Mouse (Mus musculus): Measurements from ENCODE around the gene Fkbp9. TPM values are rescaled to one million over a fixed set of nuclear protein-coding genes. Genes with fewer than 3 reads are reported as not detected.

Fkbp9 gene
- polyA plus RNA-seq, 1 experiment from 2014 or later = 150 TPM

- Histone ChIP-seq H3K4me1 (ENCODE audit: control insufficient read depth, insufficient read depth, low read length) (peaks cover 14% of the 10 kb centered on the region), H3K27ac (ENCODE audit: low read length) (peak within 1 kb of the TSS; percentile 100), H3K9ac (ENCODE audit: low read length) (peak within 1 kb of the TSS; percentile 97), H3K27me3 (ENCODE audit: control insufficient read depth, insufficient read depth, low read length) (no peaks in the 10 kb centered on the region), H3K9me3 (replicated peaks; ENCODE audit: control insufficient read depth, low read length) (no peaks in the 10 kb centered on the region), H3K4me3 (replicated peaks; ENCODE audit: low read length) (peak within 1 kb of the TSS; percentile 84), H3K4me2 (ENCODE audit: low read depth, low read length) (peak within 1 kb of the TSS; percentile 86), H3K36me3 (ENCODE audit: control insufficient read depth, insufficient read depth, low read length) (no peaks in the 10 kb centered on the region)
- WGBS = under 1% methylated on average over 97 of the region's 98 CpGs
- peak; percentile 96 for ATAC-seq (ENCODE audit: insufficient read depth, low FRiP score)
Observed at GRCm38 (mm10) chr6:56797311-56798151, 34.3 kb upstream of the Fkbp9 start, which contains the start of gene Kbtbd2. TSS of gene Kbtbd2 (minus strand) at chr6:56797813.

DNA sequence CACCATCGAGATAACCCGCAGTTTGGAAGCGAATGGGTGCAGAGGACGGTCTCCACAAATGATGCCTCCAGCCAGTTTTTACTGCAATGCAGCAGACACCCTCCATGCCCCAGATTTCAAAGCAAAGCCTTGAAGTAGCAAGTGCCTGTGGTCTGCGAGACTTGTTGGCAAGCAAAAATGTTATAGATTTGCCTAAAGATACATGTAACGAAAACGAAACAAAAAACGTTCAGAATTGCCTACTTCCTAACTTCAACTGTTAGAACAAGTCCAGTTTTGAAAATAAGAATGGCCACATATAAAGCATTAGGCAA lies 33.8 kb upstream of the Fkbp9 start:
- peak overlapping the region; percentile 97 for H3K9ac ChIP-seq (ENCODE audit: low read length)
- H3K27ac ChIP-seq (ENCODE audit: low read length) = peak overlapping the region; percentile 100
- peaks cover 14% of the 10 kb centered on the region for H3K4me1 ChIP-seq (ENCODE audit: control insufficient read depth, insufficient read depth, low read length)
- 13% methylated on average over 8 of the region's 8 CpGs for WGBS
- no peak for ATAC-seq (ENCODE audit: insufficient read depth, low FRiP score)
- no peaks in the 10 kb centered on the region for H3K9me3 ChIP-seq (replicated peaks; ENCODE audit: control insufficient read depth, low read length)
- no peaks in the 10 kb centered on the region for H3K27me3 ChIP-seq (ENCODE audit: control insufficient read depth, insufficient read depth, low read length)
- peak overlapping the region; percentile 84 for H3K4me3 ChIP-seq (replicated peaks; ENCODE audit: low read length)
- H3K36me3 ChIP-seq (ENCODE audit: control insufficient read depth, insufficient read depth, low read length) = no peaks in the 10 kb centered on the region
- H3K4me2 ChIP-seq (ENCODE audit: low read depth, low read length) = peak overlapping the region; percentile 67

- no peaks in the 10 kb centered on the region for H3K36me3 ChIP-seq (ENCODE audit: control insufficient read depth, insufficient read depth, low read length)
- no peaks in the 10 kb centered on the region for H3K27me3 ChIP-seq (ENCODE audit: control insufficient read depth, insufficient read depth, low read length)
- no peaks in the 10 kb centered on the region for H3K4me1 ChIP-seq (ENCODE audit: control insufficient read depth, insufficient read depth, low read length)
- no peak overlapping the region for H3K4me2 ChIP-seq (ENCODE audit: low read depth, low read length)
- no peak overlapping the region for H3K9ac ChIP-seq (ENCODE audit: low read length)
- WGBS = 91% methylated on average over 4 of the region's 4 CpGs
- no peak overlapping the region for H3K4me3 ChIP-seq (replicated peaks; ENCODE audit: low read length)
- H3K9me3 ChIP-seq (replicated peaks; ENCODE audit: control insufficient read depth, low read length) = no peaks in the 10 kb centered on the region
- no peak overlapping the region for H3K27ac ChIP-seq (ENCODE audit: low read length)
- ATAC-seq (ENCODE audit: insufficient read depth, low FRiP score) = no peak
Observed at GRCm38 (mm10) chr6:56805026-56805425, 26.8 kb upstream of the Fkbp9 start.

DNA sequence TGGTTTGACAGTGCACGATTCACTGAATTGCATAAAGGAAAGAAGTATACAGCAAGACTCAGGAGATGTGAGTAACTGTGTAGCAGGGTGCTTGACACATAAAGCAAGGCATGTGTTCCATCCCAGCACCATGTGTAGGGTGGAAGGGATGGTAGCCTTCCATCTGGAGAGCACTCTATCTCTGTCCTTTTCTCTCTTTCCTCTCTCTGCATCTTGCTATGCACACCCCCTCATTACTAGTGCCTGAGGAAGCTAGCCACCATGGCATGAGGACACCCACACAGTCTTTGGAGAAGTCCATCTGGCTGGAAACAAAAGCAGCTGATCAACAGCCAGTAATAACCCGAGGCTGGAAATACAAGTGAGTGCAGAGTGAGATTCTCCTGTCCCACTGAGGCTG lies 25.7 kb upstream of the Fkbp9 start:
- Histone ChIP-seq H3K4me2 (ENCODE audit: low read depth, low read length) (no peak overlapping the region), H3K36me3 (ENCODE audit: control insufficient read depth, insufficient read depth, low read length) (no peaks in the 10 kb centered on the region), H3K4me1 (ENCODE audit: control insufficient read depth, insufficient read depth, low read length) (no peaks in the 10 kb centered on the region), H3K9me3 (replicated peaks; ENCODE audit: control insufficient read depth, low read length) (no peaks in the 10 kb centered on the region), H3K27me3 (ENCODE audit: control insufficient read depth, insufficient read depth, low read length) (no peaks in the 10 kb centered on the region), H3K27ac (ENCODE audit: low read length) (no peak overlapping the region), H3K4me3 (replicated peaks; ENCODE audit: low read length) (no peak overlapping the region), H3K9ac (ENCODE audit: low read length) (no peak overlapping the region)
- 53% methylated on average over 2 of the region's 2 CpGs for WGBS
- no peak for ATAC-seq (ENCODE audit: insufficient read depth, low FRiP score)

- Histone ChIP-seq H3K9me3 (replicated peaks; ENCODE audit: control insufficient read depth, low read length) (no peaks in the 10 kb centered on the region), H3K4me1 (ENCODE audit: control insufficient read depth, insufficient read depth, low read length) (0 out of 2 replicates have a peak, but pooled peaks cover 3% of the 10 kb centered on the region), H3K27ac (ENCODE audit: low read length) (no peak overlapping the region), H3K27me3 (ENCODE audit: control insufficient read depth, insufficient read depth, low read length) (no peaks in the 10 kb centered on the region), H3K4me2 (ENCODE audit: low read depth, low read length) (no peak overlapping the region), H3K36me3 (ENCODE audit: control insufficient read depth, insufficient read depth, low read length) (no peaks in the 10 kb centered on the region), H3K9ac (ENCODE audit: low read length) (no peak overlapping the region), H3K4me3 (replicated peaks; ENCODE audit: low read length) (no peak overlapping the region)
- peak; percentile 76 for ATAC-seq (ENCODE audit: insufficient read depth, low FRiP score)
- 11% methylated on average over 3 of the region's 3 CpGs for WGBS
Observed at GRCm38 (mm10) chr6:56808656-56809055, 23.2 kb upstream of the Fkbp9 start.

DNA sequence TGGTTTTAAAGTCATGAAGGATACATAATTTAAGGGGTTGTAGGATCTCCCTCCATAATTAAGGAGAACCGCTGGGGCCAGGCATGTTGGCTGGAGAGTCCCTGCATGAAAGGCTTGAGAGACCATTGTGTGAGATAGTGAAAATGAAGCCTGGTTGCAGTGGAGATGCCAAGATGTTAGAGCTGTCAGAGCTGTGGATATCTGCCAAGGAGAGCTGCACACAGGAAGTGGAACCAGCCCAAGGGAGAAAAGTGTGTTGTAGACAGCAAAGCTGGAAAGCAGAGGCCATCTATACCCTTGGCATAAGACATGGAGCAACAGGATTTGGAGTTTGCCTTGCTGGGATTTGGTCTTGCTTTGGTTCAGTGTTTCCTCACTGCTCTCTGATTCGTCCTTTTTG lies 18.5 kb upstream of the Fkbp9 start:
- no peak for ATAC-seq (ENCODE audit: insufficient read depth, low FRiP score)
- 71% methylated on average over 2 of the region's 2 CpGs for WGBS

GRCm38 (mm10) chr6:56818436-56819123 lies 13.3 kb upstream of the Fkbp9 start:
- no peak overlapping the region for H3K9ac ChIP-seq (ENCODE audit: low read length)

More for the DNA sequence above, 18.5 kb upstream of the Fkbp9 start:
- Histone ChIP-seq H3K4me3 (replicated peaks; ENCODE audit: low read length) (no peak overlapping the region), H3K9ac (ENCODE audit: low read length) (no peak overlapping the region), H3K4me1 (ENCODE audit: control insufficient read depth, insufficient read depth, low read length) (0 out of 2 replicates have a peak, but pooled peaks cover 3% of the 10 kb centered on the region), H3K36me3 (ENCODE audit: control insufficient read depth, insufficient read depth, low read length) (no peaks in the 10 kb centered on the region), H3K27me3 (ENCODE audit: control insufficient read depth, insufficient read depth, low read length) (no peaks in the 10 kb centered on the region), H3K4me2 (ENCODE audit: low read depth, low read length) (no peak overlapping the region), H3K9me3 (replicated peaks; ENCODE audit: control insufficient read depth, low read length) (no peaks in the 10 kb centered on the region), H3K27ac (ENCODE audit: low read length) (no peak overlapping the region)

DNA sequence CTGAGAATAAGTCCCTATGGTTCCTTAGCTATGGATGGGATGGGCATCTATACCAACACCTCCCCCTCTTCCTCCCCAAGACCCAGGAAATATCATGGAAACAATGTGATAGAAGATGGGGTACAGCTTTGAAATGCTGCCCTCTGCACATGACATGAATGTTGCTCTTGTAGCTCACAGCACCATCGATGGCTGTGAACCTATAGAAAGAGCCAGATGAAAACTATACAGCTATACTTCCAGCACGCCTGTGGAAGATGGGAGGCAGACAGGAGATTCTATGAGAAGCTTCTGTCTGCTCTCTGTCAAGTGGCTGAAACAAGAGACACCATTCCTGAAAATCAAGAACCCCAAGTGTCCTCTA lies 12.8 kb upstream of the Fkbp9 start:
- no peak for ATAC-seq (ENCODE audit: insufficient read depth, low FRiP score)
- no peaks in the 10 kb centered on the region for H3K36me3 ChIP-seq (ENCODE audit: control insufficient read depth, insufficient read depth, low read length)
- no peak overlapping the region for H3K9ac ChIP-seq (ENCODE audit: low read length)
- H3K9me3 ChIP-seq (replicated peaks; ENCODE audit: control insufficient read depth, low read length) = no peaks in the 10 kb centered on the region
- 83% methylated on average over 2 of the region's 2 CpGs for WGBS
- no peaks in the 10 kb centered on the region for H3K4me1 ChIP-seq (ENCODE audit: control insufficient read depth, insufficient read depth, low read length)
- no peak overlapping the region for H3K4me2 ChIP-seq (ENCODE audit: low read depth, low read length)
- no peaks in the 10 kb centered on the region for H3K27me3 ChIP-seq (ENCODE audit: control insufficient read depth, insufficient read depth, low read length)
- H3K4me3 ChIP-seq (replicated peaks; ENCODE audit: low read length) = no peak overlapping the region
- no peak overlapping the region for H3K27ac ChIP-seq (ENCODE audit: low read length)

More at GRCm38 (mm10) chr6:56818436-56819123, 13.3 kb upstream of the Fkbp9 start:
- no peaks in the 10 kb centered on the region for H3K4me1 ChIP-seq (ENCODE audit: control insufficient read depth, insufficient read depth, low read length)
- no peaks in the 10 kb centered on the region for H3K9me3 ChIP-seq (replicated peaks; ENCODE audit: control insufficient read depth, low read length)
- ATAC-seq (ENCODE audit: insufficient read depth, low FRiP score) = no peak
- no peak overlapping the region for H3K27ac ChIP-seq (ENCODE audit: low read length)
- H3K36me3 ChIP-seq (ENCODE audit: control insufficient read depth, insufficient read depth, low read length) = no peaks in the 10 kb centered on the region
- WGBS = 65% methylated on average over 5 of the region's 5 CpGs
- no peaks in the 10 kb centered on the region for H3K27me3 ChIP-seq (ENCODE audit: control insufficient read depth, insufficient read depth, low read length)
- no peak overlapping the region for H3K4me2 ChIP-seq (ENCODE audit: low read depth, low read length)
- no peak overlapping the region for H3K4me3 ChIP-seq (replicated peaks; ENCODE audit: low read length)

DNA sequence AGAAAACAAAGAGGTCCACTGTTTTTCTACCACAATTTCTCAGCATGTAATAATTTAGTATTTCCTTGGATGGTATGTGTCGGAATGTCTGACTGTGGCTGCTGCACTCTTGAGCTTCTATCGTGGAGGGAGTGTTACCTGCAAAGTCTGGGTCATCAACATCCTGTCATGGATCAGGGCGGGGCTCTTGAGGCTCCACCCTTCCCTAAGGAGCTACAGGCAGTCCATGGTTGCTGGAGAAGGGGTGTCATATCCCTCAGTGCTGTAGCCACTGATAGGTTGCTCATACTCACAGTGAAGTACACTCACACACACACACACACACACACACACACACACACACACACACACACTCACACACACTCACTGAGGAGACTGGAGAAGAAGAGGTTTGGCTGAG lies 6.2 kb upstream of the Fkbp9 start:
- WGBS = 54% methylated on average over 3 of the region's 3 CpGs
- Histone ChIP-seq H3K27ac (ENCODE audit: low read length) (no peak overlapping the region), H3K4me3 (replicated peaks; ENCODE audit: low read length) (no peak overlapping the region), H3K9ac (ENCODE audit: low read length) (no peak overlapping the region), H3K4me2 (ENCODE audit: low read depth, low read length) (no peak overlapping the region), H3K27me3 (ENCODE audit: control insufficient read depth, insufficient read depth, low read length) (no peaks in the 10 kb centered on the region), H3K9me3 (replicated peaks; ENCODE audit: control insufficient read depth, low read length) (no peaks in the 10 kb centered on the region), H3K4me1 (ENCODE audit: control insufficient read depth, insufficient read depth, low read length) (no peaks in the 10 kb centered on the region), H3K36me3 (ENCODE audit: control insufficient read depth, insufficient read depth, low read length) (no peaks in the 10 kb centered on the region)
- ATAC-seq (ENCODE audit: insufficient read depth, low FRiP score) = no peak
